Mouse (Mus musculus) granulocyte monocyte progenitor cell, adult 5-6 weeks (primary cell): ENCODE results near the gene Ogfr. TPM values are rescaled to one million over a fixed set of nuclear protein-coding genes. Genes with fewer than 3 reads are reported as not detected.

Source experiments
- ATAC-seq: replicated peaks from 2 replicates; pipeline ENCODE4 v1.8.0; 2016; ENCODE audit warnings: mild to moderate bottlenecking, moderate TSS enrichment, inconsistent platforms; ENCODE audit not compliant: poor library complexity, severe bottlenecking
- total RNA-seq, 2 experiments: library from RNA; stranded (forward) in 1 of 2; stranded (reverse) in 1 of 2; fragments of 200-712, 200-1000 nt in 1 of 2; fragments of >200 nt in 1 of 2; fragmentation: Nextera tagmentation in 1 of 2; gene quantifications; 2 replicates each; pipeline ENCODE4 v1.2.3; 2014 to 2017

Ogfr gene
- total RNA-seq, 2 experiments from 2014 or later = 34.2 to 40.3 TPM

- ATAC-seq = no peak
Observed at GRCm38 (mm10) chr2:180598157-180598705, 9.2 kb downstream of the Ogfr start.

GRCm38 (mm10) chr2:180600569-180601021, 11.6 kb downstream of the Ogfr start:
- ATAC-seq = no peak

GRCm38 (mm10) chr2:180604781-180605180, 15.7 kb downstream of the Ogfr start:
- ATAC-seq = no peak

GRCm38 (mm10) chr2:180610283-180610682, 21.2 kb downstream of the Ogfr start:
- ATAC-seq = no peak

GRCm38 (mm10) chr2:180611882-180612281, 22.8 kb downstream of the Ogfr start:
- ATAC-seq = no peak

GRCm38 (mm10) chr2:180641576-180642554, 52.8 kb downstream of the Ogfr start:
- peak; percentile 42; the same call in 1 of the 2 replicates for ATAC-seq

GRCm38 (mm10) chr2:180642555-180643260, 53.7 kb downstream of the Ogfr start, which contains the start of gene Tcfl5:
Gene Tcfl5, minus strand, starts transcription at chr2:180642708.
- no peak for ATAC-seq

DNA sequence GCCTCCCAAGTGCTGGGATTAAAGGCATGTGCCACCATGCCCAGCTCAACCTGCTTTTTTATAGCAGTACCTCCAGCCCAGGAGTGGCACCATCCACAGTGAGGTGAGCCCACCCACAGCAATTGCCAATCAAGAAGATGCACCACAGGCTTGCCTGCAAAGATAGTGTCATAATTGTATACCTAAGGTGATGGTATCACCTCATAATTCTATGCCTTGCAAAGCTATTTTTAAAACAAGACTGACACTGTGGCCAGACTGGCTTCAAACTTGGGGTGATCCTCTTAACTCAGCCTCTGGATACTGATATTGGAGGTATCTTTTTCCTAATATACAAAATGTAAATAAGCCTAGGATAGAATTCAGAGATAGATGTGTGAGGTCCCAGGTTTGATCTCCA, 54.6 kb downstream of the Ogfr start:
- no peak for ATAC-seq

Other genes with a start within 250 kb of the Ogfr start
- gene Slco4a1, start 133.0 kb upstream of the Ogfr start, total RNA-seq (2014; fragmentation: Nextera tagmentation) = 31.8 and 41.5 TPM in 2 replicates
- gene Slco4a1, start 133.0 kb upstream of the Ogfr start, total RNA-seq (2017) = 9.2 and 10.8 TPM in 2 replicates
- not detected in 2 replicates for gene Ntsr1, start 89.3 kb upstream of the Ogfr start, total RNA-seq (2014; fragmentation: Nextera tagmentation)
- not detected in 2 replicates for gene Ntsr1, start 89.3 kb upstream of the Ogfr start, total RNA-seq (2017)
- 38.2 and 39.9 TPM in 2 replicates for gene Mrgbp, start 7.9 kb upstream of the Ogfr start, total RNA-seq (2014; fragmentation: Nextera tagmentation)
- gene Mrgbp, start 7.9 kb upstream of the Ogfr start, total RNA-seq (2017) = 27.1 and 28.9 TPM in 2 replicates
- gene Col9a3, start 8.5 kb downstream of the Ogfr start, total RNA-seq (2014; fragmentation: Nextera tagmentation) = 0.41 TPM in 1 of 2 replicates, not detected in the other
- gene Col9a3, start 8.5 kb downstream of the Ogfr start, total RNA-seq (2017) = 0.26 and 0.57 TPM in 2 replicates
- gene Tcfl5, start 53.5 kb downstream of the Ogfr start, total RNA-seq (2014; fragmentation: Nextera tagmentation) = not detected in 2 replicates
- gene Tcfl5, start 53.5 kb downstream of the Ogfr start, total RNA-seq (2017) = not detected in 2 replicates
- gene Dido1, start 120.8 kb downstream of the Ogfr start, total RNA-seq (2014; fragmentation: Nextera tagmentation) = 44.8 and 57.8 TPM in 2 replicates
- 48.5 and 51.3 TPM in 2 replicates for gene Dido1, start 120.8 kb downstream of the Ogfr start, total RNA-seq (2017)
- 50.9 and 61.5 TPM in 2 replicates for gene Gid8, start 120.9 kb downstream of the Ogfr start, total RNA-seq (2014; fragmentation: Nextera tagmentation)
- gene Gid8, start 120.9 kb downstream of the Ogfr start, total RNA-seq (2017) = 58.6 and 64.3 TPM in 2 replicates
- gene Slc17a9, start 136.0 kb downstream of the Ogfr start, total RNA-seq (2014; fragmentation: Nextera tagmentation) = 19.4 and 21.5 TPM in 2 replicates
- gene Slc17a9, start 136.0 kb downstream of the Ogfr start, total RNA-seq (2017) = 6.5 and 9.0 TPM in 2 replicates
- not detected in 2 replicates for gene Bhlhe23, start 187.7 kb downstream of the Ogfr start, total RNA-seq (2014; fragmentation: Nextera tagmentation)
- not detected in 2 replicates for gene Bhlhe23, start 187.7 kb downstream of the Ogfr start, total RNA-seq (2017)